Mouse (Mus musculus) ES-E14 (cell line): ENCODE measurements around the gene Lcn5. TPM values are rescaled to one million over a fixed set of nuclear protein-coding genes. Genes with fewer than 3 reads are reported as not detected.

Source experiments
- DNase-seq: peaks from one replicate; pipeline ENCODE4 v3.0.0-alpha.2; 2013; ENCODE audit warnings: low read depth, low spot score
- H3K27ac ChIP-seq: 2 replicates; pipeline ENCODE4 v1.5.1; 2012; ENCODE audit warnings: low read depth, mild to moderate bottlenecking, low read length, moderate library complexity, mixed read lengths; ENCODE audit not compliant: poor library complexity, insufficient read depth, severe bottlenecking
- H3K36me3 ChIP-seq: 2 replicates; pipeline ENCODE4 v1.6.1; 2012; ENCODE audit warnings: mild to moderate bottlenecking, low read length, moderate library complexity, mixed read lengths; ENCODE audit not compliant: control insufficient read depth, poor library complexity, insufficient read depth, severe bottlenecking
- H3K4me1 ChIP-seq, 2 experiments: fragments of 150-350 bp in 1 of 2; sonication (generic) in 1 of 2; 2 replicates each; pipeline ENCODE4 v1.6.1; 2012; ENCODE audit warnings: low read length in 2 of 2, mild to moderate bottlenecking in 1 of 2, mixed read lengths in 1 of 2; ENCODE audit not compliant: control insufficient read depth in 2 of 2, insufficient read depth in 2 of 2, poor library complexity in 1 of 2
- H3K4me3 ChIP-seq, 2 experiments: fragments of 150-350 bp in 1 of 2; sonication (generic) in 1 of 2; 2 replicates each; pipeline ENCODE4 v1.5.1; 2012; ENCODE audit warnings: low read length in 2 of 2, low read depth in 1 of 2, mild to moderate bottlenecking in 1 of 2, mixed read lengths in 1 of 2; ENCODE audit not compliant: insufficient read depth in 1 of 2, poor library complexity in 1 of 2, severe bottlenecking in 1 of 2
- H3K9ac ChIP-seq: 2 replicates; pipeline ENCODE4 v1.6.1; 2012; ENCODE audit warnings: low read depth, mild to moderate bottlenecking, low read length, mixed read lengths; ENCODE audit not compliant: poor library complexity, insufficient read depth, severe bottlenecking
- H3K9me3 ChIP-seq: fragments of 150-350 bp; sonication (generic); 2 replicates; pipeline ENCODE4 v1.6.1; 2012; ENCODE audit warnings: low read depth, mild to moderate bottlenecking, low read length; ENCODE audit not compliant: control insufficient read depth, insufficient read depth
- CHD2 ChIP-seq: IDR thresholded peaks from 2 replicates; pipeline ENCODE4 v1.6.1; 2014; ENCODE audit warnings: mild to moderate bottlenecking, low read depth, low read length, inconsistent platforms
- HCFC1 ChIP-seq: IDR thresholded peaks from 2 replicates; pipeline ENCODE4 v1.6.1; 2012; ENCODE audit warnings: low read length, inconsistent platforms, borderline replicate concordance; ENCODE audit not compliant: insufficient read depth
- MAFK ChIP-seq: IDR thresholded peaks from 2 replicates; pipeline ENCODE4 v1.6.1; 2014; ENCODE audit warnings: mild to moderate bottlenecking, low read depth, low read length, inconsistent platforms; ENCODE audit not compliant: insufficient read depth
- ZC3H11A ChIP-seq: IDR thresholded peaks from 2 replicates; pipeline ENCODE4 v1.6.1; 2012; ENCODE audit warnings: low read depth, mild to moderate bottlenecking, inconsistent platforms, low read length, borderline replicate concordance
- ZNF384 ChIP-seq: IDR thresholded peaks from 2 replicates; pipeline ENCODE4 v1.6.1; 2012; ENCODE audit warnings: low read depth, low read length, inconsistent platforms
- in situ Hi-C, 2 experiments: fragments of 600-800 bp; cut with MboI; formaldehyde crosslinking; loops; one replicate each; pipeline ENCODE4 v1.15.1; 2025; ENCODE audit warnings: low sequenced_read_pairs in 2 of 2, inconsistent platforms in 1 of 2; ENCODE audit not compliant: unreplicated experiment in 2 of 2
- total RNA-seq: library from RNA; depleted of rRNA; stranded (reverse); fragments of 300-350 nt; gene quantifications from 2 replicates; pipeline ENCODE4 v1.2.3, GENCODE M21; 2012

Gene Lcn5
- total RNA-seq, 1 experiment: not detected

DNA sequence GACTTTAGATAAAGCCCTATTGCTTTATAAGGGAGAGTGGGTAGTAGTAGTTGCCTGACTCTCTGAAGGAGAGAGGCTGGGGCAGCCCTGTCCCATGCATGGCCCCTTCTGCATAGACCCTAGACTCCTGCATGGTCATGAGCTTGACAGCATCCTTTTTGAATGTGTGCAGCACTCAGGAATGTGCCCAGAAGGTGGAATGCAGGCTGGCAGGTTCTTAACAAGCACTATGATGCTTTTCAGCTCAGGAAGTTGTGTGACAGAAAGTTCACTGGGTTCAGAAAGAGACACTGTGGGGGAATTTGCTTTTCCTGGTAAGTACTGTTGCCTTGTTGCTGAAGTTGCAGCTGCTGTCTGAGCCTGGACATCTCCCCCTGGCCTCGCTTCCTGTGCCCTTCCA is 3.2 kb upstream of the Lcn5 start:
- H3K9ac ChIP-seq: no peak overlapping the region
- no peak overlapping the region for H3K4me3 ChIP-seq
- H3K36me3 ChIP-seq: no peaks in the 10 kb centered on the region
- H3K27ac ChIP-seq: no peak overlapping the region
- in situ Hi-C loops: no loop called here
- no peak for DNase-seq
- H3K9me3 ChIP-seq: no peaks in the 10 kb centered on the region
- no peak for TF ChIP-seq HCFC1
- TF ChIP-seq MAFK: no peak
- no peak for TF ChIP-seq CHD2
- TF ChIP-seq ZC3H11A: no peak
- no peak for TF ChIP-seq ZNF384
- H3K4me1 ChIP-seq: no peaks in the 10 kb centered on the region

DNA sequence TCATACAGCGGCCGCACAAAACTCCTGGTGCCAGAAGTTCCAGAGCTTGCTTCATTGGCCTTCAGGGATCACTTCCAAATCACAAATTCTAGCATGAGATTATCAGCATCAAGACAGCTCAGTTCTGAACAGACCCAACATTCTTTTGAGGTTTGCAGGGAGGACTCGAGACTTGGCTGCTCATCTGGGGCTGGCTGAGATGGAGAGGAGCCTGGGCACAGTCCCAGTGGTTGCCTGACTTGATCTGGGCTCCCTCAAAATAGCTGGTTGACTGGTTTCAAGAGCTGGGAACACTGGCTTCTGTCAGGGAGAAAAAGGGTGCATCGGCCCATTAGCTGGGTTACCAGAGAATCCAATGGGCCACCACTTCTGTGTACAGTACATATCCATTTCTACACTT is 1.1 kb upstream of the Lcn5 start:
- Histone ChIP-seq H3K36me3 (no peaks in the 10 kb centered on the region), H3K9me3 (no peaks in the 10 kb centered on the region), H3K9ac (no peak overlapping the region), H3K4me3 (no peak overlapping the region), H3K27ac (no peak overlapping the region), H3K4me1 (no peaks in the 10 kb centered on the region)
- in situ Hi-C loops: no loop called here
- TF ChIP-seq ZNF384 (no peak), HCFC1 (no peak), CHD2 (no peak), ZC3H11A (no peak), MAFK (no peak)
- no peak for DNase-seq

DNA sequence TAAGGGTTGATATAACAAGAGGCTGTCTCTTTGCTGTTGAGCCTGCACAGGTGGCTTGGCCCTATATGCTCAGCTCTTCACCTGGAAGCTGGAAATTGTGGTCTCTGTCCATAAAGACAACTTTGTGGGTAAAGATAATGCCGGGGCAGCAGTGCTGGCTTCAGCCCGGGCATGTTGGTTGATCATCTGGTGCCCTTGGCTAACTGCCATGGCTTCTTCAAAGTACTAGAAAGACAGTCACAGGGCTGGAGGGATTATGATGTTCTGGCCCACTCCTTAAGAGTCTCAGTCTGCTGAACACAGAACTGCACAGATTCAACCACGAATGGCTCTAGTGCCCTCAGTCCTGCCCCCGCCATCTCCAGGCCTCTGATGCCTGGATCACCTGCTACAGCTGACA is 506 bp upstream of the Lcn5 start:
- H3K4me1 ChIP-seq: no peaks in the 10 kb centered on the region
- H3K9me3 ChIP-seq: no peaks in the 10 kb centered on the region
- H3K36me3 ChIP-seq: no peaks in the 10 kb centered on the region
- H3K4me3 ChIP-seq: no peak overlapping the region
- no peak for DNase-seq
- H3K27ac ChIP-seq: no peak overlapping the region
- in situ Hi-C loops: no loop called here
- TF ChIP-seq HCFC1: no peak
- TF ChIP-seq ZC3H11A: no peak
- no peak overlapping the region for H3K9ac ChIP-seq

DNA sequence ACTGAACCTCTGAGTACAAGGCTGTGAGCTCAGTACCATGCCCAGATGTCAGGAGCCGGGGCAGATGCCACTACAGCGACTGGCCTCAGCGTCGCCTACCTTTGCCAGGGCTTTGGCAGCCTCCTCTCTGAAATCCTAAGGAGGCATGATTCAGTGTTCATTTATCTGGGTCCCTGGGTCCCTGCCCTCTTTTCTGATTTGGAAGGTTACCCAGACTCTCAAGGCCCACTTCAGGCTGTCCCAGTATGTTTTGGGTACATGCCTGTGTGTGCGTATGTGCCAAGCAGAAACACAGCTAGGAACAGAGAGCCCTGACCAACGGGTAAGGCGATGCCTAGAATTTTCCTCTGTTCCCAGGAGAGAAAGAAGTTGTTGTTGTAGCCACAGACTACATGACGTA is 2.5 kb downstream of the Lcn5 start:
- in situ Hi-C loops: no loop called here
- Histone ChIP-seq H3K27ac (no peak overlapping the region), H3K4me3 (no peak overlapping the region), H3K4me1 (no peaks in the 10 kb centered on the region), H3K9me3 (no peaks in the 10 kb centered on the region), H3K36me3 (no peaks in the 10 kb centered on the region), H3K9ac (no peak overlapping the region)
- TF ChIP-seq MAFK: no peak
- no peak for TF ChIP-seq HCFC1
- no peak for TF ChIP-seq ZNF384
- no peak for TF ChIP-seq CHD2
- TF ChIP-seq ZC3H11A: no peak
- no peak for DNase-seq

DNA sequence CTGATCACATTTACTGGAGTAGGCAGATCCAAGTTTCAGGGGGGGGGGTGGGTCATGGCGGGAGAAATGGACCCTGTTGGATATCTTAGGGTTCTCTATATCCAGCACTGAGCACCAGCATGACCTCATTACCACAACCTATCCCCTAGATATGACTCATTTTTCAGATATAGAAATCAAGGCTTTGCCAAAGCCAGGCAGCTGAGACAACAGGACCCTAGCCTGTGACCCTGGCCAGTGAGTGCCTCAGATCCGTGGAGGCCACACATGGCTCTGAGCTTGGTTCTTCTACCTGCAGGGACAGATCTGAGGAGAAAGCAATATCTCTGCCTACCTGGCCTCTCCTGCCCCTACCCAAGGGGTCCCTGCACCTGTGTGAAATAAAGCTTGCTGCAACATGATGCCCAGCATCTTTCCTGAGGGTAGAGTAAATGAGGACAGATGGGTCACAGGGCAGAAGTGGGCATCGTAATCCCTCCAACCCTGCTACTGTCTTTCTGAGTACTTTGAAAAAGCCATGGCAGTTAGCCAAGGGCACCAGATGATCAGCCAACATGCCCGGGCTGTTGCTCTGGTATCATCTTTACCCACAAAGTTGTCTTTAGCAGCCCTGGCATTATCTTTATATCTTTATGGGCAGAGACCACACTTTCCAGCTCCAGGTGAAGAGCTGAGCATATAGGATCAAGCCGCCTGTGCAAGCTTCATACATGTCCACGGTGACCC is 3.7 kb downstream of the Lcn5 start:
- no peaks in the 10 kb centered on the region for H3K36me3 ChIP-seq
- TF ChIP-seq MAFK (no peak), ZNF384 (no peak), HCFC1 (no peak), CHD2 (no peak), ZC3H11A (no peak)
- no peak overlapping the region for H3K9ac ChIP-seq
- in situ Hi-C loops: no loop called here
- H3K27ac ChIP-seq: no peak overlapping the region
- DNase-seq: no peak
- H3K4me1 ChIP-seq: no peaks in the 10 kb centered on the region
- no peaks in the 10 kb centered on the region for H3K9me3 ChIP-seq
- no peak overlapping the region for H3K4me3 ChIP-seq
